Mouse (Mus musculus) lung, embryonic 16.5 days (tissue): ENCODE measurements around the gene Smim20. TPM values are rescaled to one million over a fixed set of nuclear protein-coding genes. Genes with fewer than 3 reads are reported as not detected.
A peak's percentile ranks its signal among the peaks of the same experiment; 100 is the strongest.

Experiments used
- ATAC-seq: fragments of 200-750 bp; cut with Nextera tagmentation; 2 replicates; pipeline ENCODE4 v1.8.0; 2017; ENCODE audit warnings: low read depth, mild to moderate bottlenecking, moderate library complexity
- H3K27ac ChIP-seq: fragments of 300-500 bp; sonication (generic); 2 replicates; pipeline ENCODE4 v1.5.1; 2014; ENCODE audit warnings: mild to moderate bottlenecking, control low read depth, low read length
- H3K27me3 ChIP-seq: fragments of 300-500 bp; sonication (generic); 2 replicates; pipeline ENCODE4 v1.6.1; 2014; ENCODE audit warnings: low read depth, low read length, mixed read lengths; ENCODE audit not compliant: control insufficient read depth, insufficient read depth
- H3K36me3 ChIP-seq: fragments of 300-500 bp; sonication (generic); 2 replicates; pipeline ENCODE4 v1.6.1; 2014; ENCODE audit warnings: low read length; ENCODE audit not compliant: control insufficient read depth, insufficient read depth
- H3K4me1 ChIP-seq: fragments of 300-500 bp; sonication (generic); replicated peaks from 2 replicates; pipeline ENCODE4 v1.6.1; 2014; ENCODE audit warnings: low read length, mixed read lengths; ENCODE audit not compliant: control insufficient read depth, insufficient read depth
- H3K4me2 ChIP-seq: fragments of 300-500 bp; sonication (generic); 2 replicates; pipeline ENCODE4 v1.6.1; 2014; ENCODE audit warnings: low read depth, low read length, control low read depth
- H3K4me3 ChIP-seq: fragments of 300-500 bp; sonication (generic); 2 replicates; pipeline ENCODE4 v1.5.1; 2014; ENCODE audit warnings: mild to moderate bottlenecking, low read length, control low read depth
- H3K9ac ChIP-seq: fragments of 300-500 bp; sonication (generic); 2 replicates; pipeline ENCODE4 v1.6.1; 2014; ENCODE audit warnings: low read length, control low read depth
- H3K9me3 ChIP-seq: fragments of 300-500 bp; sonication (generic); 2 replicates; pipeline ENCODE4 v1.6.1; 2016; ENCODE audit warnings: low read length; ENCODE audit not compliant: control insufficient read depth
- WGBS: fragments of 180-500 bp; shearing (Covaris S2); extraction: QIAGEN DNeasy Blood & Tissue Kit; methylation state at CpG from one replicate; pipeline ENCODE4 v1.1.7; 2014; 5-methylcytosine and 5-hydroxymethylcytosine counted together
- polyA plus RNA-seq: library from polyadenylated mRNA; unstranded; fragments of >200 nt; fragmentation: Nextera tagmentation; extraction: Ambion mirVana; gene quantifications from 2 replicates; pipeline ENCODE4 v1.2.1, GENCODE M21; 2015

The Smim20 gene
- polyA plus RNA-seq, 1 experiment from 2014 or later = 86.5 TPM

GRCm38 (mm10) chr5:53294627-53295026 is 27.7 kb downstream of the Smim20 start:
- Histone ChIP-seq H3K9ac (no peak overlapping the region), H3K27me3 (no peaks in the 10 kb centered on the region), H3K27ac (no peak overlapping the region), H3K9me3 (no peaks in the 10 kb centered on the region), H3K4me1 (no peaks in the 10 kb centered on the region), H3K36me3 (no peaks in the 10 kb centered on the region), H3K4me2 (no peak overlapping the region), H3K4me3 (no peak overlapping the region)
- no peak for ATAC-seq
- WGBS = 84% methylated on average over 5 of the region's 5 CpGs

GRCm38 (mm10) chr5:53296961-53297360 is 30.1 kb downstream of the Smim20 start:
- H3K36me3 ChIP-seq = no peaks in the 10 kb centered on the region
- H3K27me3 ChIP-seq = no peaks in the 10 kb centered on the region
- 85% methylated on average over 4 of the region's 4 CpGs for WGBS
- H3K4me3 ChIP-seq = no peak overlapping the region
- H3K27ac ChIP-seq = no peak overlapping the region
- no peaks in the 10 kb centered on the region for H3K9me3 ChIP-seq
- H3K4me1 ChIP-seq = no peaks in the 10 kb centered on the region
- ATAC-seq = no peak
- no peak overlapping the region for H3K9ac ChIP-seq
- H3K4me2 ChIP-seq = no peak overlapping the region

- Histone ChIP-seq H3K9ac (no peak overlapping the region), H3K4me3 (no peak overlapping the region), H3K27ac (no peak overlapping the region), H3K9me3 (no peaks in the 10 kb centered on the region), H3K4me2 (no peak overlapping the region), H3K4me1 (no peaks in the 10 kb centered on the region), H3K36me3 (no peaks in the 10 kb centered on the region), H3K27me3 (no peaks in the 10 kb centered on the region)
- ATAC-seq = no peak
- 47% methylated on average over 8 of the region's 8 CpGs for WGBS
Measured at GRCm38 (mm10) chr5:53301496-53301895, 34.6 kb downstream of the Smim20 start.

- H3K9me3 ChIP-seq = no peaks in the 10 kb centered on the region
- no peak for ATAC-seq
- 74% methylated on average over 10 of the region's 10 CpGs for WGBS
Measured at GRCm38 (mm10) chr5:53302895-53303670, 36.2 kb downstream of the Smim20 start.

GRCm38 (mm10) chr5:53303941-53304340 is 37.1 kb downstream of the Smim20 start:
- H3K36me3 ChIP-seq = no peaks in the 10 kb centered on the region
- no peak overlapping the region for H3K9ac ChIP-seq
- H3K4me1 ChIP-seq = no peaks in the 10 kb centered on the region
- no peak overlapping the region for H3K4me3 ChIP-seq
- WGBS = 96% methylated on average over 6 of the region's 6 CpGs
- H3K27me3 ChIP-seq = no peaks in the 10 kb centered on the region
- no peak overlapping the region for H3K27ac ChIP-seq
- no peak overlapping the region for H3K4me2 ChIP-seq
- no peaks in the 10 kb centered on the region for H3K9me3 ChIP-seq
- ATAC-seq = no peak

More at GRCm38 (mm10) chr5:53302895-53303670, 36.2 kb downstream of the Smim20 start:
- Histone ChIP-seq H3K27me3 (no peaks in the 10 kb centered on the region), H3K4me3 (no peak overlapping the region), H3K9ac (no peak overlapping the region), H3K36me3 (no peaks in the 10 kb centered on the region), H3K4me1 (no peaks in the 10 kb centered on the region), H3K27ac (no peak overlapping the region), H3K4me2 (no peak overlapping the region)

- WGBS = 60% methylated on average over 4 of the region's 4 CpGs
- ATAC-seq = no peak
- Histone ChIP-seq H3K27ac (no peak overlapping the region), H3K9me3 (no peaks in the 10 kb centered on the region), H3K4me1 (no peaks in the 10 kb centered on the region), H3K4me2 (no peak overlapping the region), H3K36me3 (no peaks in the 10 kb centered on the region), H3K27me3 (no peaks in the 10 kb centered on the region), H3K4me3 (no peak overlapping the region), H3K9ac (no peak overlapping the region)
Measured at GRCm38 (mm10) chr5:53304936-53305335, 38.1 kb downstream of the Smim20 start.

- H3K4me2 ChIP-seq = no peak overlapping the region
- H3K36me3 ChIP-seq = no peaks in the 10 kb centered on the region
- H3K4me3 ChIP-seq = no peak overlapping the region
- ATAC-seq = no peak
- H3K9ac ChIP-seq = no peak overlapping the region
- 88% methylated on average over 3 of the region's 3 CpGs for WGBS
- no peaks in the 10 kb centered on the region for H3K4me1 ChIP-seq
- H3K27ac ChIP-seq = no peak overlapping the region
- H3K27me3 ChIP-seq = no peaks in the 10 kb centered on the region
- no peaks in the 10 kb centered on the region for H3K9me3 ChIP-seq
Measured at GRCm38 (mm10) chr5:53306864-53307263, 40.0 kb downstream of the Smim20 start.

GRCm38 (mm10) chr5:53307437-53307836 is 40.6 kb downstream of the Smim20 start:
- Histone ChIP-seq H3K27me3 (no peaks in the 10 kb centered on the region), H3K4me1 (no peaks in the 10 kb centered on the region), H3K9ac (no peak overlapping the region), H3K27ac (no peak overlapping the region), H3K4me3 (no peak overlapping the region), H3K36me3 (no peaks in the 10 kb centered on the region), H3K9me3 (no peaks in the 10 kb centered on the region), H3K4me2 (no peak overlapping the region)
- ATAC-seq = no peak
- 71% methylated on average over 5 of the region's 5 CpGs for WGBS

GRCm38 (mm10) chr5:53314404-53315167 is 47.7 kb downstream of the Smim20 start:
- ATAC-seq = peak; percentile 36; the same call in 1 of the 2 replicates
- no peaks in the 10 kb centered on the region for H3K4me1 ChIP-seq
- no peak overlapping the region for H3K9ac ChIP-seq
- no peaks in the 10 kb centered on the region for H3K36me3 ChIP-seq
- no peak overlapping the region for H3K4me3 ChIP-seq
- no peaks in the 10 kb centered on the region for H3K9me3 ChIP-seq
- 82% methylated on average over 13 of the region's 13 CpGs for WGBS
- H3K27me3 ChIP-seq = no peaks in the 10 kb centered on the region
- no peak overlapping the region for H3K4me2 ChIP-seq
- H3K27ac ChIP-seq = no peak overlapping the region
